Mouse (Mus musculus) hindbrain, embryonic 15.5 days (tissue): Measurements from ENCODE around the gene Prepl. TPM values are rescaled to one million over a fixed set of nuclear protein-coding genes. Genes with fewer than 3 reads are reported as not detected.

Experiments used
- ATAC-seq: fragments of 200-750 bp; cut with Nextera tagmentation; 2 replicates; pipeline ENCODE4 v1.8.0; 2017; ENCODE audit warnings: low read depth, moderate number of reproducible peaks, moderate TSS enrichment; ENCODE audit not compliant: low FRiP score
- H3K27ac ChIP-seq: fragments of 300-500 bp; sonication (generic); replicated peaks from 2 replicates; pipeline ENCODE4 v1.5.1; 2015; ENCODE audit warnings: mild to moderate bottlenecking, inconsistent platforms
- H3K27me3 ChIP-seq: fragments of 300-500 bp; sonication (generic); 2 replicates; pipeline ENCODE4 v1.6.1; 2015; ENCODE audit warnings: control low read depth, inconsistent platforms
- H3K36me3 ChIP-seq: fragments of 300-500 bp; sonication (generic); 2 replicates; pipeline ENCODE4 v1.6.1; 2015; ENCODE audit warnings: control low read depth, inconsistent platforms
- H3K4me1 ChIP-seq: fragments of 300-500 bp; sonication (generic); replicated peaks from 2 replicates; pipeline ENCODE4 v1.6.1; 2015; ENCODE audit warnings: control low read depth, inconsistent platforms
- H3K4me2 ChIP-seq: fragments of 300-500 bp; sonication (generic); 2 replicates; pipeline ENCODE4 v1.6.1; 2015; ENCODE audit warnings: moderate library complexity, mild to moderate bottlenecking, inconsistent platforms
- H3K4me3 ChIP-seq: fragments of 300-500 bp; sonication (generic); 2 replicates; pipeline ENCODE4 v1.5.1; 2015; ENCODE audit warnings: mild to moderate bottlenecking, inconsistent platforms
- H3K9ac ChIP-seq: fragments of 300-500 bp; sonication (generic); 2 replicates; pipeline ENCODE4 v1.6.1; 2015; ENCODE audit warnings: inconsistent platforms
- H3K9me3 ChIP-seq: fragments of 300-500 bp; sonication (generic); 2 replicates; pipeline ENCODE4 v1.6.1; 2016; ENCODE audit warnings: control low read depth, inconsistent platforms
- WGBS: fragments of 180-500 bp; shearing (Covaris S2); methylation state at CpG from one replicate; pipeline ENCODE4 v1.1.7; 2015; 5-methylcytosine and 5-hydroxymethylcytosine counted together
- polyA plus RNA-seq: library from polyadenylated mRNA; unstranded; fragments of >200 nt; fragmentation: Nextera tagmentation; extraction: Ambion mirVana; gene quantifications from 2 replicates; pipeline ENCODE4 v1.2.1, GENCODE M21; 2015

The Prepl gene
- polyA plus RNA-seq, 1 experiment from 2014 or later = 129 TPM

DNA sequence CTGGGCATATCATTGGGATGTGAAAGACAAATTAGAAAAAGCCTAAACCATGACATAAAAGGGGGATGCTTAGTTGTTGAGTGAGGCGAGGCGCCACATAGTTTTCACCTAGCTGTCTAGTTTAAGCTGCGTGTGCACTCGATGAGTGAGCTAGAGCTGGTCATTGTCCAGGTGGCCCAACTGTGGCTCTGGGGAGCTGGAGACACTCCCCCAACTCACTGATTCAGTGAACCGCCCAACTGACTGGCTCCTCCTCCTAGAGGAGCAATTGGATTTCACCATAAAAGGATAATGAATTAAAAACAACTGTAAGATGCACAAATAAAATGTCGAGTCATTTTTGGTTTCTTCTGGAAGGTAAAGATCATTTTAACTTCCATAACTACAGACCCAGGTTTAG is 1.0 kb downstream of the Prepl start:
- H3K4me3 ChIP-seq = peak overlapping the region; percentile 86
- H3K27ac ChIP-seq = peak overlapping the region; percentile 91; the same call in 1 of the 2 replicates
- H3K4me1 ChIP-seq = peaks cover 31% of the 10 kb centered on the region
- H3K9ac ChIP-seq = peak overlapping the region; percentile 85; the same call in 1 of the 2 replicates
- no peak for ATAC-seq
- 48% methylated on average over 6 of the region's 6 CpGs for WGBS
- no peaks in the 10 kb centered on the region for H3K9me3 ChIP-seq
- H3K4me2 ChIP-seq = peak overlapping the region; percentile 88
- H3K36me3 ChIP-seq = no peaks in the 10 kb centered on the region
- no peaks in the 10 kb centered on the region for H3K27me3 ChIP-seq

DNA sequence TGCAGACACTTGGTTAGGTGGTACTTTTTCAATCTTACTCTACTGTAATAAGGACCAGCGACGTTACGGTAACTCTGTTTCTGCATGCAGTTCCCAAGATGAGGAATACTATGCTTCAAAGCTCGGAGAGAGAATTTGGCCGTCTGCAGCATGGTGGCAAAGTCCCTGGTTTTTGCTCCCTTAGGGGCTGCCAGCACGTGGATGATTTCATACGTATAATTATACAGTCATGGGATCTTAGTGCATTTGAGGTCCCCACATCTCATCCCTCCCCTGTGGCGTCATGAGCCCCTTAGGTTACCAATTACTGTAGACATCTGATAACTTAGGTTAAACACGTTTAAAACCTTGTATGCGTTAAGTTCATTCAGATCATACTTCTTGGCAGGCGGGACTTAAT is 1.6 kb downstream of the Prepl start:
- H3K4me1 ChIP-seq = peaks cover 31% of the 10 kb centered on the region
- WGBS = 86% methylated on average over 11 of the region's 11 CpGs
- no peaks in the 10 kb centered on the region for H3K27me3 ChIP-seq
- no peaks in the 10 kb centered on the region for H3K9me3 ChIP-seq
- no peak for ATAC-seq
- no peaks in the 10 kb centered on the region for H3K36me3 ChIP-seq
- H3K4me3 ChIP-seq = 0 out of 2 replicates have a peak overlapping the region, but pooled peaks have one; percentile 86
- H3K4me2 ChIP-seq = peak overlapping the region; percentile 88
- H3K9ac ChIP-seq = no peak overlapping the region
- H3K27ac ChIP-seq = no peak overlapping the region

DNA sequence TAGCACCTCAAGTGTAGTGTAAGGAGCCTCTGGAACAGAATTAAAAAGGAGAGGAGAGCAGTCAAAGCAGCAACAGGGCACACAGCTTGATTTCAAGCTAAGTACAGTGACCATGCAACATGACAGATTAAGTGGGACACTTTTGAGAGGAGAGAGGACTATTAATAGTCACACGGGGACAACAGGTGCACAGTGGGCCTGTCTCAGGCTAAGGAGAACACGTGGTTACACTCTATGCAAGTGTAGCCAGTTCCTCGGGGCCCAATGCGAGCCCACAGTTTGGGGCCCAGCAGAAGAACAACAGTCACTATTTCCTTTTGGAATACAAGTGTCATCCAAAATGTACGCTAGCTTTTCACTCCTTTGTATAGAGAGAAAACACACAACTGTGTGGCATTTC is 2.5 kb downstream of the Prepl start:
- Histone ChIP-seq H3K27ac (no peak overlapping the region), H3K36me3 (no peaks in the 10 kb centered on the region), H3K4me1 (peaks cover 31% of the 10 kb centered on the region), H3K9me3 (no peaks in the 10 kb centered on the region), H3K27me3 (no peaks in the 10 kb centered on the region), H3K9ac (no peak overlapping the region), H3K4me2 (no peak overlapping the region), H3K4me3 (no peak overlapping the region)
- 92% methylated on average over 5 of the region's 5 CpGs for WGBS
- ATAC-seq = no peak

GRCm38 (mm10) chr17:85086501-85086900 is 3.5 kb downstream of the Prepl start:
- Histone ChIP-seq H3K9ac (no peak overlapping the region), H3K9me3 (no peaks in the 10 kb centered on the region), H3K4me2 (no peak overlapping the region), H3K4me3 (no peak overlapping the region), H3K36me3 (0 out of 2 replicates have a peak, but pooled peaks cover 5% of the 10 kb centered on the region), H3K27ac (no peak overlapping the region), H3K4me1 (peaks cover 29% of the 10 kb centered on the region), H3K27me3 (no peaks in the 10 kb centered on the region)
- 93% methylated on average over 1 of the region's 1 CpGs for WGBS
- ATAC-seq = no peak

DNA sequence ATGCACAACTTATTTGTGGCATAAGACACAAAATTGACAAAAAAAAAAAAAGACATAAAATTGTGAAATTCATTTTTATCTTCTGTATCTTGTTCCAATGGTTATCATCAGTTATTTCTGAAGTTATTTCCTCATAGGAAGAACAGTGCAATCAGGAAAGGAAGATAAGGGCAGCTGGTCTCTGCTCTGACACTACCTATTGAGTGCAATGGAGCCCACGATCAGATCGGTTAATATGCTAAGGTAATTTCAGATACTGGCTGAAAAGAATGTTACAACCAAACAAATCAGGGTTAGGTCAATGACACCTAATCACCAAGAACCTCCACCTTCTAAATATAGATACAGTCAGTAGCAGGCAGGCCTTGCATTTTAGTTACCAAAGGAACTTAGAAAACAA is 4.7 kb downstream of the Prepl start:
- 94% methylated on average over 2 of the region's 2 CpGs for WGBS
- Histone ChIP-seq H3K27me3 (no peaks in the 10 kb centered on the region), H3K4me3 (no peak overlapping the region), H3K27ac (no peak overlapping the region), H3K9me3 (no peaks in the 10 kb centered on the region), H3K4me2 (no peak overlapping the region), H3K36me3 (peaks cover 12% of the 10 kb centered on the region), H3K4me1 (peaks cover 24% of the 10 kb centered on the region), H3K9ac (no peak overlapping the region)
- ATAC-seq = no peak

DNA sequence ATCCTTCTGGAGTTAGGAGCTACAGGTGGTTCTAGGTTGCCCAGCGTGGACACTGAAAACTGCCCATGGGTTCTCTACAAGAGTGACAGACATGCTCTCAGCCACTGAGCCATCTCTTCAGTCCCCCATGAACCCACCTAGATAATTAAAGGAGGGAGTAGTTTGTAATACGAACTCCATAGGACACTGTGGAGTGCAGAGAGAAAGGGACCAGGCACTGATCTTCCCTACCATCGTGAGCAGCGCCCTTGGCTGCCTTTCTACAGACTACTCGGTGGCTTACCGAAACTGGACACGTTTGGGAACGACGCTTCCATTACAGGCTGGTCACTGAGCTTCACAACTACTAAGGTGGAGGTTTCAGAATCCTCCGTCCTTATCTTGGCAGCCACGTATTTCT is 9.3 kb downstream of the Prepl start:
- no peak for ATAC-seq
- Histone ChIP-seq H3K4me3 (no peak overlapping the region), H3K4me1 (no peaks in the 10 kb centered on the region), H3K27me3 (no peaks in the 10 kb centered on the region), H3K9me3 (no peaks in the 10 kb centered on the region), H3K9ac (no peak overlapping the region), H3K4me2 (no peak overlapping the region), H3K36me3 (peaks cover 49% of the 10 kb centered on the region), H3K27ac (no peak overlapping the region)
- 97% methylated on average over 11 of the region's 11 CpGs for WGBS

- no peak overlapping the region for H3K4me2 ChIP-seq
- no peaks in the 10 kb centered on the region for H3K27me3 ChIP-seq
- no peaks in the 10 kb centered on the region for H3K4me1 ChIP-seq
- no peak overlapping the region for H3K27ac ChIP-seq
- no peak overlapping the region for H3K4me3 ChIP-seq
- H3K9me3 ChIP-seq = no peaks in the 10 kb centered on the region
- 83% methylated on average over 3 of the region's 3 CpGs for WGBS
- ATAC-seq = no peak
- H3K36me3 ChIP-seq = peaks cover 55% of the 10 kb centered on the region
- H3K9ac ChIP-seq = no peak overlapping the region
Measured at GRCm38 (mm10) chr17:85079276-85079675, 10.8 kb downstream of the Prepl start.

GRCm38 (mm10) chr17:85074083-85074482 is 16.0 kb downstream of the Prepl start:
- H3K4me1 ChIP-seq = peaks cover 7% of the 10 kb centered on the region
- no peak overlapping the region for H3K4me2 ChIP-seq
- H3K36me3 ChIP-seq = peaks cover 63% of the 10 kb centered on the region
- ATAC-seq = no peak
- H3K27ac ChIP-seq = no peak overlapping the region
- no peak overlapping the region for H3K9ac ChIP-seq
- 94% methylated on average over 4 of the region's 4 CpGs for WGBS
- H3K4me3 ChIP-seq = no peak overlapping the region
- H3K27me3 ChIP-seq = no peaks in the 10 kb centered on the region
- no peaks in the 10 kb centered on the region for H3K9me3 ChIP-seq

DNA sequence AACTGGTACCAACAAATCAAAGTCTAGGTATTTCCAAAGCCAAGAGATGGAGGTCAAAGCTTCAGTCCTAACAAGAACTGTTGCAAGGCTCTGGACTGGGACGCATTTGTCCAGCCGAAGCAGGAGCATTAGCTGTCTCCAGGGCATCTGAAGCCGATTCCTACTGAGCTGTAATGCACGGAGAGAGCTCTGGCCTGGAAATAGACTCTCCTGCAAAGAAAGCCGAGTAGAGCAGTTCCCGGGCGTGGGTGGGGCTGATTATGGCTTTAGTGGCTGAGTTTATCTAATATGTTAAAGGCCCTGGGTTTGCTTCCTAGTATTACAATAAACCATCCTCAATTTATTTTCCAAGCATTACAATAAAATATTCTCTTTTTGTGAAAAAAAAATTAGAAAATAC is 16.8 kb downstream of the Prepl start:
- Histone ChIP-seq H3K4me2 (no peak overlapping the region), H3K9me3 (no peaks in the 10 kb centered on the region), H3K4me1 (peaks cover 7% of the 10 kb centered on the region), H3K4me3 (no peak overlapping the region), H3K27ac (no peak overlapping the region; the same call in 1 of the 2 replicates), H3K36me3 (peaks cover 63% of the 10 kb centered on the region), H3K9ac (no peak overlapping the region), H3K27me3 (no peaks in the 10 kb centered on the region)
- ATAC-seq = no peak
- 58% methylated on average over 7 of the region's 7 CpGs for WGBS

DNA sequence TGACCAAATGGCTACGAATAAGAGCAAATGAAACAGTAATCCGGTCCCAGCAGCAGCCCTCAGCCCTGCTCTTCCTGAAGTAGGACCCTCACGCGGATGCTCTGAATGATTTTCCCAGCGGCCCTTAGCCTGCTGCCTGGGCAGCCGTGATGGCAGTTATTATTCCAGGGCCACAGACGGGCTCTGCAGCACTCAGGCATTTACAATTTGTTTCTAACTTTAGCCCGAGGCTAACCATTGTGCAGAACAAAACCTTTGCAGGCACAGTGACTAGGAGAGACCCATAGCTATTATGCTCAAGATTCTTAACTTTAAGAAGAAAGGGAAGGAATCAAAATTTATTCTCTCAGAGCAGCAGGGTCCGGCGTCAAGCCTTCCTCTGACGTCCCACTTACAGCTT is 17.7 kb downstream of the Prepl start:
- 34% methylated on average over 11 of the region's 11 CpGs for WGBS

GRCm38 (mm10) chr17:85071088-85071775 is 18.8 kb downstream of the Prepl start:
- no peak for ATAC-seq
- Histone ChIP-seq H3K4me2 (no peak overlapping the region), H3K4me3 (no peak overlapping the region), H3K9me3 (no peaks in the 10 kb centered on the region), H3K27ac (no peak overlapping the region), H3K9ac (no peak overlapping the region), H3K27me3 (no peaks in the 10 kb centered on the region), H3K4me1 (peaks cover 7% of the 10 kb centered on the region), H3K36me3 (peaks cover 55% of the 10 kb centered on the region)
- WGBS = 83% methylated on average over 8 of the region's 8 CpGs

More for the DNA sequence above, 17.7 kb downstream of the Prepl start:
- no peak overlapping the region for H3K4me2 ChIP-seq
- peaks cover 58% of the 10 kb centered on the region for H3K36me3 ChIP-seq
- no peaks in the 10 kb centered on the region for H3K27me3 ChIP-seq
- no peak overlapping the region for H3K27ac ChIP-seq
- ATAC-seq = no peak; the same call in 1 of the 2 replicates
- no peaks in the 10 kb centered on the region for H3K9me3 ChIP-seq
- H3K4me3 ChIP-seq = no peak overlapping the region
- peaks cover 7% of the 10 kb centered on the region for H3K4me1 ChIP-seq
- H3K9ac ChIP-seq = no peak overlapping the region

- no peak overlapping the region for H3K4me3 ChIP-seq
- H3K36me3 ChIP-seq = peaks cover 55% of the 10 kb centered on the region
Measured at GRCm38 (mm10) chr17:85070658-85071057, 19.4 kb downstream of the Prepl start.

DNA sequence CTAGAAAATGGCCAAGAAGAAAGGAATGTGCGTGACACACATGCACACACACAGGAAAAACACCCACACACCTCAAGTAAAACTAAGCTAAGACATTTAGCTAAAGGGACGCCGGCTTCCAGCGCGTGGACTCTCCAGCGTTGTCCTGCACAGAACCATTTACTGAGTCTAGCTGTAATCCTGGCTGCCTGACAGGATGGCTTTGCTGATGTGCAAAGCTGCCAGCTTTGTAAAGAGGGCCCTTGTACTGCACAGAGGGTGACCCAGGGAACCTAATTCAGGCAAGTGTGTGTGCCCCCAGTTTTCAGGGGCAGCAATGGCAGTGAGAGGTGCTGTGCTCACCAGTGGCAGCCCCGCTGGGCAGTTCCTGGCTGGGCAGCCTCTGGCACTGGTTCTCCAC is 22.7 kb downstream of the Prepl start:
- 93% methylated on average over 7 of the region's 7 CpGs for WGBS
- Histone ChIP-seq H3K4me2 (no peak overlapping the region), H3K9ac (no peak overlapping the region), H3K9me3 (no peaks in the 10 kb centered on the region), H3K27ac (no peak overlapping the region), H3K27me3 (no peaks in the 10 kb centered on the region), H3K4me3 (no peak overlapping the region), H3K36me3 (peaks cover 75% of the 10 kb centered on the region), H3K4me1 (no peaks in the 10 kb centered on the region; the same call in 1 of the 2 replicates)
- ATAC-seq = no peak

More at GRCm38 (mm10) chr17:85070658-85071057, 19.4 kb downstream of the Prepl start:
- 93% methylated on average over 6 of the region's 6 CpGs for WGBS
- Histone ChIP-seq H3K4me1 (peaks cover 7% of the 10 kb centered on the region), H3K4me2 (no peak overlapping the region), H3K9ac (no peak overlapping the region), H3K27ac (no peak overlapping the region), H3K9me3 (no peaks in the 10 kb centered on the region), H3K27me3 (no peaks in the 10 kb centered on the region)
- no peak for ATAC-seq
